Mouse (Mus musculus) left cerebral cortex, adult 11 months (tissue): ENCODE data around the gene Nrtn.

Experiments used
- DNase-seq: peaks from one replicate; pipeline ENCODE4 v3.0.0; 2022; ENCODE audit warnings: low spot score

Nrtn gene

GRCm38 (mm10) chr17:56757416-56758123 lies at the start of gene Nrtn:
TSS of gene Nrtn (minus strand) at chr17:56757530.
- no peak for DNase-seq

DNA sequence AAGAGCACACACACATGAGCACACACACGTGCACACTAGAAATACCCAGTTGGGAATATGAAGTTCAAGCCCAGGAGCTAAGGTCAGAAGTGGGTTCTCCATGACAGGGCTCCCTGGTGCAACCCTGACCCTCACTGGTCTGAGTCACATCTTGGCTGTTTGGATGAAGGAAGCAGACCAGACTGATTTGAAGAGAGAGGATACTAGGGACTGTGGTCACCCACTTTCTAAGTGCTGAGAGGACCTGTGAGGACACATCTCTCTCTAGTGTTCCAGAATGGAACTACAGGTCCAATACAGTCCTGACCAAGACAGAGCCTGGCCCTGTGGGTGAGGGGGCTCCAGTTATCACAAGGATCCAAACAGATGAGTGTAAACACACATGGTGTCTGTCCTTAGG lies 48.5 kb upstream of the Nrtn start:
- no peak for DNase-seq

- DNase-seq = no peak
Measured at GRCm38 (mm10) chr17:56804952-56805351, 47.6 kb upstream of the Nrtn start.

GRCm38 (mm10) chr17:56802065-56802464 lies 44.7 kb upstream of the Nrtn start:
- no peak for DNase-seq

GRCm38 (mm10) chr17:56799276-56799675 lies 41.9 kb upstream of the Nrtn start:
- DNase-seq = no peak

- DNase-seq = no peak
Measured at GRCm38 (mm10) chr17:56793614-56794319, 36.4 kb upstream of the Nrtn start.

GRCm38 (mm10) chr17:56792588-56792987 lies 35.3 kb upstream of the Nrtn start:
- DNase-seq = no peak

DNA sequence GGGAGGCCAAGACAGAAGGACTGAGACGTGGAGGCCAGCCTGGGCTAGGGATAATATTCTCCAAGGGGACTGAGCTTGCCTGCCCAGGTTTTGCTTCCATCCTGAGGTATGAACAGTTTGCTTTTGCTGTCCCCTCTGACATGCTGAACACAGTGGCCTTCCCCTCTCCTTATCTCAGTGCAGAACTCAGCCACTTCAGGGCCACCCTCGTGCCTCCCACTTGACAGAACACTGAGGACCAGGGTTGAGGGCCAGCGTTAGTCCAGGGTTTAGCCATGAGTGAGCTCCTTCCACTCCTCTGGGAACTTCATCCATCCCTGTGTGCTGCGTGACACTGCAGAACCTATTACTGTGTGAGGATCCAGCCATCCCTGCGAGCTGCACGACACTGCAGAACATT lies 32.0 kb upstream of the Nrtn start:
- DNase-seq = no peak

GRCm38 (mm10) chr17:56788886-56789285 lies 31.6 kb upstream of the Nrtn start:
- no peak for DNase-seq

GRCm38 (mm10) chr17:56780291-56780978 lies 23.1 kb upstream of the Nrtn start:
- no peak for DNase-seq

GRCm38 (mm10) chr17:56778779-56779362 lies 21.5 kb upstream of the Nrtn start:
- DNase-seq = no peak

DNA sequence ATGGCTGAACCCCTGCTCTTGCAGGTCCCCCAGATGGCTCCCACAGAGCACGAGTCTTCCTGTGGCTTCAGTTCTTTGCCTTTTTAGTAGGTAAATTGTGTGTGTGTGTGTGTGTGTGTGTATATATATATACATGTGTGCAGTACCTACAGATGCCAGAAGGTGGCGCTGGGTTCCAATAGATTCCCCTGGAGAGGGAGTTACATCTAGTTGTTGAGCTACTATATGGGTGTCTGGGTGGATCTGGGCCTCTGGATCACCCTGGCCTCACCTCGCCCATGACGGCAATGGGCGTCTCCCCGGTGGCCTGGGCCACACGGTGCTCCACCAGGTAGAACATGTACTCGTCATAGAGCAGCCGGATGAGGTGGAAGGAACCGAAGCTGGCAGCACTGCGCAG lies 20.2 kb upstream of the Nrtn start:
- DNase-seq = no peak

GRCm38 (mm10) chr17:56769950-56770349 lies 12.6 kb upstream of the Nrtn start, which contains the start of gene Prr22:
TSS of gene Prr22 (plus strand) at chr17:56770250.
- no peak for DNase-seq

GRCm38 (mm10) chr17:56768941-56769340 lies 11.6 kb upstream of the Nrtn start:
- DNase-seq = no peak

DNA sequence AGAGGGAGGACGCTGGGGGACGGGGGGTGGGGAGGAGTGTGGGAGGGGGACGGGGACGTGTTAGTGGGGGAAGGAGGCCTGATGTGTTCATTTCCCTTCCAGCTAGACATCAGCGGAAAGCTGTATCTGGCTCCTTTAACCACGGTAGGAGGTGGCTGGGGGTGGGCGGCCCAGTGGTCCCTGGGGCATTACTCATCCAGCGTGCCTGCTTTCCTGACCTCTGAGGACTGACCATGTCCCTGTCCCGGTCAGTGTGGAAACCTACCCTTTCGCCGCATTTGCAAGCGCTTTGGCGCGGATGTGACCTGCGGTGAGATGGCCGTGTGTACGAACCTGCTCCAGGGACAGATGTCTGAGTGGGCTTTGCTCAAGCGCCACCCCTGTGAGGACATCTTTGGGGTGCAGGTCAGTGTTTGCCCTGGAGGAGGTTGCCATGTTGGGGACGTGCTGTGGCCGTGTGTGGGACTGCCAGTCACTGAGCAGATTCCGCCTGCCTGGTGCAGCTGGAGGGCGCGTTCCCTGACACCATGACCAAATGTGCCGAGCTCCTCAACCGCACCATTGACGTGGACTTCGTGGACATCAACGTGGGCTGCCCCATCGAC lies 10.3 kb upstream of the Nrtn start:
- DNase-seq = no peak

DNA sequence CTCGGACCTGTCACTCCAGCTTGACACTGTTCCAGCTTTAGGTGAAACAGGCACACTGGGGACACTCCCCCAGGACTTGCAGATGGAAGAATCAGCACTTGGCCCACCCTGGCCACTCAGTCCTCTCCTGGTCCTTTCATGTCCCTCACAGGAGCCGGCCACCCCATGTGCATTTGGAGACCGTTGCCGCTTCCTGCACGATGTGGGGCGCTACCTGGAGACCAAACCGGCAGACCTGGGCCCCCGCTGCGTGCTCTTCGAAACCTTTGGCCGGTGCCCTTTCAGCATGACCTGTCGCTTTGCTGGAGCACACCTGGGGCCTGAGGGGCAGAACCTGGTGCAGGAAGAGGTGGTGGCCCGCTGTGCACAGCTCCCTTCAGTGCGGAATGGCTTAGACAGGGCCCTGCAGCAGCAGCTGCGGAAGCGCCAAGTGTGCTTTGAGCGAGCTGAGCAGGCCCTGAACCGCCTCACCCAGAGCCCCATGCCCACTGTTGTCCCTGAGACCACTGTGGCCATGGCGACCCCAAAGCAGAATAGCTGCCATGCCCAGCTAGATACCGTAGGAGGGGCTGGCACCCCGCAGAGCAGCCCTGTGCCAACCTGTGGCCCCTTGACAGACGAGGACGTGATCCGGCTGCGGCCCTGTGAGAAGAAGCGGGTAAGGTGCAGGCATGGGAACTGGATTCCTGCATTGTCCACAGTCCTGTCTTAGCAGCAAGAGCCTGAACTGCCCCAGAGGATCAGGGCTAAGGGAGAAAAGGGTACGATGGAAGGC lies 9.5 kb upstream of the Nrtn start:
- DNase-seq = no peak

DNA sequence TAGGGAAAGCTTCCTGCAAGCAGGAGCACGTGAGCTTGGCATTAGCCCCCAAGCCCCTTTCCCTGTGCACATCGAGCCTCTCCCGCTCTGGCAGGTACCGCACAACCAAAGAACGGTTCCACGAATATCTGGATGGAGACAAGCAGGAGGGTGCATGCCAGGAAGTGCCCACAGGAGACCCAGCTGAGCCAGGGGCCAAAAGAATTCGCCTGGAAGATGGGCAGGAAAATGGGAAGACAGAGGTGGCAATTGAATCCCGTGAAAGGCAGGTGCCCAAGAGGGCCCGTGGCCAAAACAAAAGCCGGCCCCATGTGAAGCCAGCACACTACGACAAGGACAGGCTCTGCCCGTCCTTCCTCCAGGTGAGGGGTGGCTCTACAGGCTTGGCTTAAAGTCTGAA lies 8.1 kb upstream of the Nrtn start:
- no peak for DNase-seq

- DNase-seq = peak; percentile 88
Measured at GRCm38 (mm10) chr17:56764474-56765354, 7.4 kb upstream of the Nrtn start, which contains the start of gene Dus3l. TSS of gene Dus3l (plus strand) at chr17:56764757.

GRCm38 (mm10) chr17:56763741-56764250 lies 6.5 kb upstream of the Nrtn start:
- no peak for DNase-seq
